Mouse (Mus musculus): ENCODE measurements around the gene Gm26741.

Gm26741 gene

DNA sequence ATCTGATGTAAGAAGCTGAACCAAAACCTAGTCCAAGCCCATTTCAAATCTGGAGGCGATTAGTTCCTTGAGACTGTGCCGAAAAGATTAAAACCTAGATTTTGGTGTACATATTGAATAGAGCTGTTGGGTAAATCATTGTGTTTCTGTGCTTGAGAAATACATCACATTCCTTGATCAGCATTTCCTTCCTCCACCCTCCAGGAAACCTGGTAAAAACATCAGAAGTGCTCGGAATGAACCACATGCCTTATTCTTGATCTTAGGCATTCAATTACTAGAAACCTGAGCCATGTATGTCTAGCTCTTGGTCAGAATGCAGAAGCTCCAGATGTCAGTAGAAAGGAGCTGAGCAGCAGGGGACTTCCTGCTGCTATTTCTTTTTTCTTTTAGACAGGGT is 30.9 kb downstream of the Gm26741 start:
- no peak for DNase-seq (ENCODE audit: low spot score)

DNA sequence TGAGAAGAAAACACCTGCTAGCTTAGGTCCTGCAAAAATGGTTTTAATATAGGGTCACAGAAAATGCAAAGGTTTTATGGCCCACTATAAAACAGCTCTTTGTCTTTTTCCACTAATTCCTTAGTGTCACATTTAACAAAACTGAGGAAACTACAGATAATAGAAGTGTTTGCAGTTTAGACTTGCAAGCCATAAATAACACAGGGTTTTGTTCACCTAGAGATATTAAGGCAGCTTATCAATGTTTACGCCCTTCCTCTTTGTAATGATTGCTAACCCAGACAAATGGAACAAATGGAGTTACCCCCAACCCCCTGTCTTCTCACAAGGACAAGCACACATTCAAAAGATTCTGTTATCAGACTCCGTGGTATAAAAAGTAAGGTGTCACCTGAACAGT is 32.6 kb downstream of the Gm26741 start:
- no peak for DNase-seq (ENCODE audit: low spot score)

DNA sequence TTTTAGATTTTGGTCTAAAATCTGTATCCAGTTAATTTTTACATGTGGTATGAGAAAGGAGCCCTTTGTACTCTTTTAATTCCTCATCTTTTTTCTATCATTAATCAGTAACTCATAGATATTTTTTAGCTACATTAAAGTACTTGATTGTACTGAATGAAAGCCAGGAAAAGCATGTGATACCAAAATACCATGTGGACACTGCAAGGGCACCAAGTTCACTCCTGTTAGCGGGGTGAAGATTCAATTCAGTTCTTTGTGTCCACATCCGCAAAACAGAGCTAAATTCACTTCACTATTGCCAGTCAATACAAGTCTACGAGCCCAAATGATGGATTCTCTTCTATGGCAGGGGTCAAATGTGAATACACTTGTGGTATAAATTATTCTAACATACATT is 38.1 kb downstream of the Gm26741 start:
- no peak for DNase-seq (ENCODE audit: low spot score)

DNA sequence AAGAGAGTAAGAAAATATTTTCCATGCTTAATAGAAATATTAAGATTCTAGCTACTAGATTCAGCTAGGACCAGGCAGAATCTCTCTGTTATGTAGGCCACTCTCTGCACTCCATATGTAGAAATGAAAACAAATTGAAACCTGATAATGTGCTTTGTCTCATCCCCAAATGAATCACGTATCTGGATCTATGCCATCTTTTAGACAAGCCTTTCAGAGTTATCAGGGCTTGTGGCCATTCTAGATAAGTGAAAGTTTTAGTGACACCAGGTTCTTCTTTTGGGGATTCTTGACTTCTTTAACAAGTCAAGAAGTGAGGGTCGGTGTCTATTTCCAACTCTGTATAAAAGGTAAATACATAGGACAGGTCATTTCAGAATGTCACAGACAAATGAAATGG is 40.1 kb downstream of the Gm26741 start:
- no peak for DNase-seq (ENCODE audit: low spot score)

DNA sequence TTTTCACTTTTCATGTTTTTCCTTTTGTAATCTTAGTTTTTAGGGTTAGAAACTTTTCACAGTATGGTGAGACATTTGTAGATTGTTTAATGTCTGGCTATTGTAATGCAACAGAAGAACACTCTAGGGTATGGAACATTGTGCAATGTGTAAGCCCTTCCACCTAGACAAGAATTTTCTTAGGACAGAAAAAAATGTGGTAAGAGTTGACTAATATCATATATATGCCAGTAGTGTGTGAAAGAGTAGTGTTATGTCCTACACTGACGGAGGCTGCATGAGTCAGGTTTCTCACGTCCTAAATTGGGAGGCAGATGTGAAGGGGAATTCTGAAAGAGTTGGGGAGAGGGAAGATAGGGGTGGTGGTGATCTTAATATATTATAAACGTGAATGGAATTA is 41.2 kb downstream of the Gm26741 start:
- DNase-seq (ENCODE audit: low spot score), result no peak

DNA sequence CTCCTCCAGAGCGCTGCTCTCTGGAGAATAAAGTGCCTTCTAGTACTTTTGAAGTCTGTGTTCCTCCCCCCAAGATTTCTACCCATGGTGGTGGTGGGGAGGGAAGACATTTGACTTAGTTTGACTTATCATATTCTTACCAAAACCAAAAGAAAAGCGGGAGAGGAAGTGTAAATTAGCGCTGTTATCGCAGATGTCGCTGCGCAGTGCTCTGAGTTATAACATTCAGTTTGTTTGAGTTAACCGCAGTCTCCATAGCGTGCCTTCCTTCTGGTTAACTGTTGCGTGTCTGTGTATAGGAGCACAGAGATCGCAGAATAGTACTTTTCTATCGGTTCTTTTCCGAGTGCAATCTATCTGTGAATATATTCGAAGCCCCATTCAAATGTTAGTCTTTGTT is 46.6 kb downstream of the Gm26741 start:
- DNase-seq (ENCODE audit: low spot score), result no peak

DNA sequence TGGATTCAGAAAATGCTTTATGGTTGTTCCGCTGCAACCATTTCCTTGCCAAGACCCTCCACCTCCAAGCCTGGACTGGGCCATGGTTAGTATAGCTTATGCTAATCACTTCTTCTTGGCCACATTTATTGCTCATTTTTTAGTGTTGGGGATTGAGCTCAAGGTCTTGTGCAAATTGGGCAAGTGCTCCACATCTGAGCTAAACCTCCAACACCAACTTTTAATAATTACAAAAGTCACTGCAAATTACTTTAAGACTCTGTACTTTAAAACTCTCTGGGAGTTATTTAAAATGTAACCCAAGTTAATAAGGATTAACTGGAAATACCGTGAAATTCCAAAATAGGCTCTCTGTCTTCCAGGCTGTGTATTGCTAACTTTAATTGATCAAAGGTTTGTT is 49.0 kb downstream of the Gm26741 start:
- DNase-seq (ENCODE audit: low spot score), result no peak
